Mouse (Mus musculus) heart, adult 2 months (tissue): ENCODE results near the gene Ncln. TPM values are rescaled to one million over a fixed set of nuclear protein-coding genes. Genes with fewer than 3 reads are reported as not detected.

Experiments
- DNase-seq, 2 experiments: peaks; one replicate each; pipeline ENCODE4 v3.0.0; 2021
- H3K27ac ChIP-seq: fragments of 200-600 bp; 2 replicates; pipeline ENCODE4 v1.8.1; 2022
- H3K27me3 ChIP-seq: fragments of 200-500 bp; 2 replicates; pipeline ENCODE4 v1.6.1; 2012; ENCODE audit warnings: mild to moderate bottlenecking, low read length, inconsistent platforms, mixed read lengths; ENCODE audit not compliant: control insufficient read depth, insufficient read depth
- H3K36me3 ChIP-seq: fragments of 200-500 bp; 2 replicates; pipeline ENCODE4 v1.6.1; 2012; ENCODE audit warnings: low read length, inconsistent platforms; ENCODE audit not compliant: control insufficient read depth, insufficient read depth
- H3K4me1 ChIP-seq: fragments of 200-500 bp; 2 replicates; pipeline ENCODE4 v1.6.1; 2011; ENCODE audit warnings: low read length; ENCODE audit not compliant: control insufficient read depth, insufficient read depth
- H3K4me3 ChIP-seq: fragments of 200-600 bp; 2 replicates; pipeline ENCODE4 v1.8.1; 2022
- H3K79me2 ChIP-seq: fragments of 200-500 bp; replicated peaks from 2 replicates; pipeline ENCODE4 v1.6.1; 2012; ENCODE audit warnings: mild to moderate bottlenecking, inconsistent platforms, low read length, moderate library complexity, mixed read lengths; ENCODE audit not compliant: control insufficient read depth, insufficient read depth
- H3K9ac ChIP-seq: fragments of 200-500 bp; 2 replicates; pipeline ENCODE4 v1.6.1; 2012; ENCODE audit warnings: low read depth, mild to moderate bottlenecking, control low read depth, inconsistent platforms, low read length, mixed read lengths
- CTCF ChIP-seq: fragments of 200-600 bp; IDR thresholded peaks from 2 replicates; pipeline ENCODE4 v1.8.1; 2022; ENCODE audit warnings: antibody characterized with exemption, mild to moderate bottlenecking, moderate library complexity
- EP300 ChIP-seq: fragments of 200-500 bp; IDR thresholded peaks from 2 replicates; pipeline ENCODE4 v1.6.1; 2011; ENCODE audit warnings: low read depth, low read length, control low read depth; ENCODE audit not compliant: insufficient read depth
- intact Hi-C: fragments of 180-260 bp; cut with DNase I; formaldehyde crosslinking; loops from one replicate; pipeline ENCODE4 v1.15.1; 2025
- microRNA-seq, 2 experiments: library from miRNA; unstranded; fragments of <30 nt; microRNA quantifications; one replicate each; pipeline ENCODE4 v1.2.0; 2021
- polyA plus RNA-seq: library from polyadenylated mRNA; depleted of rRNA; stranded (reverse); fragments of >200 nt; gene quantifications from 2 replicates; pipeline ENCODE4 v1.2.3, GENCODE M21; 2012; rRNA removed
- total RNA-seq, 2 experiments: library from RNA; stranded (reverse); gene quantifications; 2 replicates each; pipeline ENCODE4 v1.2.3; 2021

Ncln gene
- total and polyA plus RNA-seq, 3 experiments, result 68.6 to 107 (median 74.2) TPM

DNA sequence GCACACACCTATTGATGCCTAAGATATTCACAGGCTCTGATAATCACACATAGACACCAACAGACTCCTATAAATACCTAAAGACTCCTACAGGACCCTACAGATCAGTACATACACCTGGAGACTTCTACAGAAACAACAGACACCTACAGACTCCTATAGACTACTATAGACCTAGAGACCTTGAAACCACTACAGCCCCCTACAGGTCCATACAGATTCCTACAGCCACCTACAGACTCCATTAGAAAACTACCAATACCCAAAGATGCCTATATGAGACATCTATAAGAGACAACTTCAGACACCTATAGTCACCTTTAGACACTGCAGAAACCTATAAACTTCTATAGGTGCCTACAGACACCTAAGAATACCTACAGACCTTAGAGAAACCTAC lies 55.2 kb downstream of the Ncln start:
- H3K27ac ChIP-seq, result no peak overlapping the region

More for the DNA sequence above, 55.2 kb downstream of the Ncln start:
- no peaks in the 10 kb centered on the region for H3K36me3 ChIP-seq
- TF ChIP-seq EP300 (no peak), CTCF (peak; percentile 82)
- intact Hi-C loops, result loop anchor here (5.0 kb wide), 1 partner anchor 34 kb away; no protein-coding TSS in a partner anchor
- no peak overlapping the region for H3K4me3 ChIP-seq
- no peak for DNase-seq
- H3K27me3 ChIP-seq, result peaks cover 1% of the 10 kb centered on the region; the same call in 1 of the 2 replicates
- no peaks in the 10 kb centered on the region for H3K79me2 ChIP-seq
- no peaks in the 10 kb centered on the region; the same call in 1 of the 2 replicates for H3K4me1 ChIP-seq
- H3K9ac ChIP-seq, result no peak overlapping the region

Small RNAs within 50 kb of the gene (microRNA-seq; reads per million reads assigned to microRNA genes)
- 0 reads per million in 2 experiments for gene Gm25595

Other genes starting within 250 kb of the Ncln start
- under 1 TPM; 0.48 to 0.86 TPM for gene Matk, start 243.5 kb downstream of the Ncln start, total RNA-seq
- 0.97 and 1.5 TPM in 2 replicates for gene Matk, start 243.5 kb downstream of the Ncln start, polyA plus RNA-seq
- 100 to 1,000 TPM in 1 of 2 experiments, 10 to 100 TPM in 1; 85.7 to 101 TPM for gene Mrpl54, start 229.5 kb downstream of the Ncln start, total RNA-seq
- gene Mrpl54, start 229.5 kb downstream of the Ncln start, polyA plus RNA-seq, result 66.7 and 93.2 TPM in 2 replicates
- gene Apba3, start 229.4 kb downstream of the Ncln start, total RNA-seq, result 100 to 1,000 TPM; 111 to 123 TPM
- 151 TPM in 2 replicates for gene Apba3, start 229.4 kb downstream of the Ncln start, polyA plus RNA-seq
- gene Tjp3, start 204.8 kb downstream of the Ncln start, total RNA-seq, result not detected
- 0.12 and 0.78 TPM in 2 replicates for gene Tjp3, start 204.8 kb downstream of the Ncln start, polyA plus RNA-seq
- 10 to 100 TPM; 27.0 to 28.0 TPM for gene Pip5k1c, start 203.4 kb downstream of the Ncln start, total RNA-seq
- 37.5 and 44.2 TPM in 2 replicates for gene Pip5k1c, start 203.4 kb downstream of the Ncln start, polyA plus RNA-seq
- gene Cactin, start 175.3 kb downstream of the Ncln start, total RNA-seq, result 10 to 100 TPM; 16.1 to 18.0 TPM
- gene Cactin, start 175.3 kb downstream of the Ncln start, polyA plus RNA-seq, result 15.4 and 18.0 TPM in 2 replicates
- 1 to 10 TPM; 3.8 to 4.1 TPM for gene Tbxa2r, start 167.7 kb downstream of the Ncln start, total RNA-seq
- gene Tbxa2r, start 167.7 kb downstream of the Ncln start, polyA plus RNA-seq, result 7.1 and 8.7 TPM in 2 replicates
- gene Gipc3, start 153.1 kb downstream of the Ncln start, total RNA-seq, result 1 to 10 TPM; 5.5 to 6.4 TPM
- 4.7 and 4.8 TPM in 2 replicates for gene Gipc3, start 153.1 kb downstream of the Ncln start, polyA plus RNA-seq
- gene Hmg20b, start 145.9 kb downstream of the Ncln start, total RNA-seq, result 10 to 100 TPM; 55.6 to 58.1 TPM
- 44.3 and 54.9 TPM in 2 replicates for gene Hmg20b, start 145.9 kb downstream of the Ncln start, polyA plus RNA-seq
- gene Mfsd12, start 138.9 kb downstream of the Ncln start, total RNA-seq, result 10 to 100 TPM; 10.6 to 11.1 TPM
- 9.6 and 10.5 TPM in 2 replicates for gene Mfsd12, start 138.9 kb downstream of the Ncln start, polyA plus RNA-seq
- gene 4930404N11Rik, start 130.6 kb downstream of the Ncln start, total RNA-seq, result 1 to 10 TPM in 1 of 2 experiments, under 1 TPM in 1; 0.64 to 1.1 TPM
- gene 4930404N11Rik, start 130.6 kb downstream of the Ncln start, polyA plus RNA-seq, result 0.32 and 1.2 TPM in 2 replicates
- gene Fzr1, start 117.9 kb downstream of the Ncln start, total RNA-seq, result 10 to 100 TPM; 29.9 to 31.5 TPM
- 49.3 and 56.1 TPM in 2 replicates for gene Fzr1, start 117.9 kb downstream of the Ncln start, polyA plus RNA-seq
- gene Dohh, start 112.0 kb downstream of the Ncln start, total RNA-seq, result 10 to 100 TPM; 46.6 to 53.8 TPM
- 48.5 and 56.9 TPM in 2 replicates for gene Dohh, start 112.0 kb downstream of the Ncln start, polyA plus RNA-seq
- 1 to 10 TPM in 1 of 2 experiments, under 1 TPM in 1; 0.73 to 1.9 TPM for gene Gm48551, start 111.9 kb downstream of the Ncln start, total RNA-seq
- gene Gm48551, start 111.9 kb downstream of the Ncln start, polyA plus RNA-seq, result 2.1 and 3.5 TPM in 2 replicates
- 1 to 10 TPM in 1 of 2 experiments, not detected in 1; 1.2 TPM for gene Gm48552, start 107.4 kb downstream of the Ncln start, total RNA-seq
- 0.88 and 1.2 TPM in 2 replicates for gene Gm48552, start 107.4 kb downstream of the Ncln start, polyA plus RNA-seq
- 1 to 10 TPM; 2.0 to 2.3 TPM for gene Smim24, start 103.3 kb downstream of the Ncln start, total RNA-seq
- 8.3 and 8.6 TPM in 2 replicates for gene Smim24, start 103.3 kb downstream of the Ncln start, polyA plus RNA-seq
- gene Nfic, start 40.8 kb downstream of the Ncln start, total RNA-seq, result 100 to 1,000 TPM in 1 of 2 experiments, 10 to 100 TPM in 1; 94.2 to 104 TPM
- gene Nfic, start 40.8 kb downstream of the Ncln start, polyA plus RNA-seq, result 59.9 and 80.1 TPM in 2 replicates
- under 1 TPM in 1 of 2 experiments, not detected in 1; 0.16 TPM for gene Celf5, start 13.7 kb downstream of the Ncln start, total RNA-seq
- gene Celf5, start 13.7 kb downstream of the Ncln start, polyA plus RNA-seq, result 0.39 and 0.73 TPM in 2 replicates
- gene S1pr4, start 3.7 kb upstream of the Ncln start, total RNA-seq, result 1 to 10 TPM in 1 of 2 experiments, under 1 TPM in 1; 0.81 to 1.1 TPM
- gene S1pr4, start 3.7 kb upstream of the Ncln start, polyA plus RNA-seq, result 2.0 and 3.1 TPM in 2 replicates
- 1 to 10 TPM; 1.1 to 1.5 TPM for gene Gna15, start 27.8 kb upstream of the Ncln start, total RNA-seq
- gene Gna15, start 27.8 kb upstream of the Ncln start, polyA plus RNA-seq, result 1.1 and 1.2 TPM in 2 replicates
- gene Gna11, start 48.8 kb upstream of the Ncln start, total RNA-seq, result 10 to 100 TPM; 46.6 to 53.5 TPM
- gene Gna11, start 48.8 kb upstream of the Ncln start, polyA plus RNA-seq, result 68.0 and 81.9 TPM in 2 replicates
- gene Aes, start 63.1 kb upstream of the Ncln start, total RNA-seq, result 1,000 to 10,000 TPM in 1 of 2 experiments, 100 to 1,000 TPM in 1; 982 to 1,113 TPM
- gene Aes, start 63.1 kb upstream of the Ncln start, polyA plus RNA-seq, result 2,586 and 3,063 TPM in 2 replicates
- gene Tle2, start 78.2 kb upstream of the Ncln start, total RNA-seq, result 1 to 10 TPM; 6.8 to 7.4 TPM
- 40.9 and 43.8 TPM in 2 replicates for gene Tle2, start 78.2 kb upstream of the Ncln start, polyA plus RNA-seq
- 1 to 10 TPM; 5.1 to 7.7 TPM for gene Tle6, start 104.7 kb upstream of the Ncln start, total RNA-seq
- gene Tle6, start 104.7 kb upstream of the Ncln start, polyA plus RNA-seq, result 19.0 and 20.1 TPM in 2 replicates
- gene BC025920, start 109.9 kb upstream of the Ncln start, total RNA-seq, result 1 to 10 TPM; 2.5 to 3.7 TPM
- 1.9 and 2.5 TPM in 2 replicates for gene BC025920, start 109.9 kb upstream of the Ncln start, polyA plus RNA-seq
- gene Sirt6, start 131.4 kb upstream of the Ncln start, total RNA-seq, result 1 to 10 TPM; 7.0 to 7.9 TPM
- gene Sirt6, start 131.4 kb upstream of the Ncln start, polyA plus RNA-seq, result 11.5 and 15.4 TPM in 2 replicates
- gene Ankrd24, start 132.1 kb upstream of the Ncln start, total RNA-seq, result 1 to 10 TPM; 7.8 to 7.9 TPM
- 33.7 and 46.5 TPM in 2 replicates for gene Ankrd24, start 132.1 kb upstream of the Ncln start, polyA plus RNA-seq
- gene Gm10778, start 152.7 kb upstream of the Ncln start, total RNA-seq, result 1 to 10 TPM; 2.1 to 2.4 TPM
- 0.59 and 1.2 TPM in 2 replicates for gene Gm10778, start 152.7 kb upstream of the Ncln start, polyA plus RNA-seq
- 1 to 10 TPM; 3.7 to 5.7 TPM for gene Zfp433, start 208.4 kb upstream of the Ncln start, total RNA-seq
- 0.62 and 3.1 TPM in 2 replicates for gene Zfp433, start 208.4 kb upstream of the Ncln start, polyA plus RNA-seq